Mouse (Mus musculus): ENCODE data around the gene Nfu1. TPM values are rescaled to one million over a fixed set of nuclear protein-coding genes. Genes with fewer than 3 reads are reported as not detected.

The Nfu1 gene
- polyA plus RNA-seq, 1 experiment: 108 TPM

DNA sequence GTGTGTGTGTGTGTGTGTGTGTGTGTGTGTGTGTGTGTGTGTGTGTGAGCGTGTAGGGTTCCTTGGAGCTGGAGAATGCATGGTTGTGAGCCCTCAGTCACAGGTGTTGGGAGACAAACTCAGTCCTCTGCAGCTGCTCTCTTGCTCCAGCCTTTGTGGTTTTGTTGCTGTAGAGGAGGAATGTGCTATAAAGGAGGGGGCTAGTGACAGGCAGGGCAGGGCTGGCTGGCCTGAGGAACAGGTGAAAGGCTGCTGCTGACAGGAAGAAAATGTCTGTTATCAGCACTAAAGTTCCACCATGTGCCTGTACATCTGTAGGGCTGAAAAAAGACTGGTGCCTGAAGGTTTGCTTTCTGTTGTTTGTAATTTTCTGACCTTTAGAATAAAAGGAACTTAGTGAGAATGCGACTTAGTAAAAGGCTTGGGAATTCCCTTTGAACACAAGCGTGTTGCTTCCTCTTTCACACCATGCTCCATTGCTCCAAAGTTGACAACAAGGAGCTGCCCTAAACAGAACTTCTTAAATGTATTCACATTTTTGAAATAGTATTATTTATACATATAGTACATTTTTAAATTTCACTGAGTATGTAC lies 66.2 kb downstream of the Nfu1 start:
- Histone ChIP-seq H3K4me3 (ENCODE audit: insufficient read depth, poor library complexity, severe bottlenecking) (no peak overlapping the region), H3K27me3 (ENCODE audit: control insufficient read depth, insufficient read depth, insufficient read length) (no peaks in the 10 kb centered on the region), H3K79me2 (ENCODE audit: control insufficient read depth, insufficient read depth) (no peaks in the 10 kb centered on the region), H3ac (ENCODE audit: control insufficient read depth, insufficient read length, low read depth) (no peak overlapping the region), H3K36me3 (ENCODE audit: control insufficient read depth, insufficient read depth) (peaks cover 65% of the 10 kb centered on the region), H3K79me3 (ENCODE audit: low read depth) (no peaks in the 10 kb centered on the region)
- TF ChIP-seq FOSL1 (IDR thresholded peaks at IDR 0.05; ENCODE audit: insufficient read depth, low read length, poor library complexity, severe bottlenecking) (no peak), CEBPB (IDR thresholded peaks at IDR 0.05; ENCODE audit: low read depth) (no peak), MYOD1 (IDR thresholded peaks at IDR 0.05; ENCODE audit: control insufficient read depth, insufficient read length, low read depth) (peak; percentile 71)

Other genes with a start within 250 kb of the Nfu1 start
- gene Anxa4, start 215.7 kb upstream of the Nfu1 start, polyA plus RNA-seq (2012; fragmentation: generic; extraction: Trizol): 93.0 TPM
- gene Aak1, start 159.7 kb upstream of the Nfu1 start, polyA plus RNA-seq (2012; fragmentation: generic; extraction: Trizol): 12.8 TPM
- 10.5 TPM for gene Gfpt1, start 33.6 kb downstream of the Nfu1 start, polyA plus RNA-seq (2012; fragmentation: generic; extraction: Trizol)
- gene D6Ertd527e, start 95.5 kb downstream of the Nfu1 start, polyA plus RNA-seq (2012; fragmentation: generic; extraction: Trizol): not detected